Mouse (Mus musculus): ENCODE data around the gene Fthl17c.
"Not testable (repeated sequence)": the region's sequence is repeated elsewhere in the genome, so short reads cannot be mapped to it uniquely, and the experiment has no call there.

The Fthl17c gene

DNA sequence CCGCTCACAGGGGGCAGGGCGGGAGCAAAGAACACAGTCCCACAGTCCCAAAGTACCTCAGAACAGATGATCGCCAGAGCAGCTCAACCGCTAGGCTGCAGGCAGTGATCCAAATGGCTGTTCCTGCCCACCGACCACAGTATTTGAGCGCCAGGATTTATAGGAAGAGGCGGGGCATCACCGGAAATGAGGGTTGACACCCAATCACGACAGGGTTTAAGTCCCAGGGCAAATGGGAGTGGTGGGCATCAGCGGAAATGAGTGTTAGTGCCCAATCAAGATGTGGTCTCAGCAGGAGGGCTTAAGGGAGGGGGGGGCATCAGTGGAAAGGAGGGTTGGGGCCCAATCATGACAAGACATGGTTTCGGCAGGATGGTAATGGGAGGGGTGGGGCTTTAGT is at the start of gene Fthl17c:
TSS of gene Fthl17c (minus strand) at position 101 of the 400 bp plus-strand sequence.
- not testable (repeated sequence) for DNase-seq

DNA sequence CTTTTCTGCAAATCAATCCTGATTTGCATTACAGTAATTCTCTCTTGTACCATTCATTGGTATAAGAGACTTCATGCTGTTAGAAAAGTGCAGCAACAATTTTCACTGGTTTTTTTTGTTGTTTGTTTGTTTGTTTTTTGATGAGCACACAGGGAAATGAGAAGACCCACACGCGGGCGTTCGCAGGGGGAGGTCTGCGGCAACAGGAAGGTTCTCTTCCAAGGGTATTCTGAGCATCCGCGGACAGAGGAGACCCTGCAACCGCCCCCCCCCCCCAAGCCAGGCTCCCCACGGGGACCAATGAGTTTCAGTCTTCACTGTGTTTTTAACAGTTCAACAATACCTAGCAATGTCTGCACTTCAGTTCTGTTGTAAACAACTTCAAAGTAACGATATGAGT is 43.1 kb upstream of the Fthl17c start:
- no peak for DNase-seq

DNA sequence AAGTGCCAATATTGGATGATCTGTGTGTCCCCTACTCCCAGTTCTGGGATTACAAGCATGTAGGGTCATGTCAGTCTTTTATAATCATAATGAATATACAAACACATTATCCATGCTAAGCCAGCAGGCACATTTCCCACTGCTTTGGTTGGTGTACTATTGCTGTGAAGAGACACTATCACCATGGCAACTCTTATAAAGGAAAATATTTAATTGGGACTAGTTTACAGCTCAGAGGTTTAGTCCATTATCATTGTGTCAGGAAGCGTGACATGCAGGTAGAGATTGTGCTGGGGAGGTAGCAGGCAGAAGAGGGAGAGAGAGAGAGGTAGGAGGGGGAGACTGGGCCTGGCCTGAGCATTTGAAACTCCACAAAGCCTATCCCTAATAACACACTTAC is 39.7 kb upstream of the Fthl17c start:
- DNase-seq: no peak

DNA sequence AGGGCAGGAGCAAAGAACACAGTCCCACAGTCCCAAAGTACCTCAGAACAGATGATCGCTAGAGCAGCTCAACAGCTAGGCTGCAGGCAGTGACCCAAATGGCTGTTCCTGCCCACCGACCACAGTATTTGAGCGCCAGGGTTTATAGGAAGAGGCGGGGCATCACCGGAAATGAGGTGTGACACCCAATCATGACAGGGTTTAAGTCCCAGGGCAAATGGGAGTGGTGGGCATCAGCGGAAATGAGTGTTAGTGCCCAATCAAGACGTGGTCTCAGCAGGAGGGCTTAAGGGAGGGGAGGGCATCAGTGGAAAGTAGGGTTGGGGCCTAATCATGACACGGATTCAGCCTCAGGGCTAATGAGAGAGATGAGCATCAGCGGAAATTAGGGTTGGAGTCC is 10.3 kb upstream of the Fthl17c start, which contains the start of gene Fthl17d:
TSS of gene Fthl17d (minus strand) at position 101 of the 400 bp plus-strand sequence.
- not testable (repeated sequence) for DNase-seq

DNA sequence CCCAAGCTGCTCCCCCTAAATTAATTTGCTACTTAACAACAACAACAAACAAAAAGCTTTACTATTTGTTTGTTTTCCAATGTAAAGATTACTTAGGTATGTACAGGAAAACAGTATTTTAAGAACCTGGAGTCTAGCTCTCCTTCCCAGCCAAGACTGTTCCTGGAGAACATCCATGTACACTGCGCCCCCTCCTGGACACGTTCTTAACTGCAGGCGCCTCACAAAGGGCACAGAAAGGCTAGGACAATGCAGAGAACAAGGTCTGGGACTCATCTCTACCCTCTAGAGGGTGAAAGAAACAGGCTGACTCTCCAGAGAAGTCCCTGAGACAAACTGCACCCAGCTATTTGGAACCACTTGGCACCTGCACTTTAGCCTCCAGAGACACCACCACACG is 11.7 kb downstream of the Fthl17c start:
- DNase-seq: not testable (repeated sequence)

DNA sequence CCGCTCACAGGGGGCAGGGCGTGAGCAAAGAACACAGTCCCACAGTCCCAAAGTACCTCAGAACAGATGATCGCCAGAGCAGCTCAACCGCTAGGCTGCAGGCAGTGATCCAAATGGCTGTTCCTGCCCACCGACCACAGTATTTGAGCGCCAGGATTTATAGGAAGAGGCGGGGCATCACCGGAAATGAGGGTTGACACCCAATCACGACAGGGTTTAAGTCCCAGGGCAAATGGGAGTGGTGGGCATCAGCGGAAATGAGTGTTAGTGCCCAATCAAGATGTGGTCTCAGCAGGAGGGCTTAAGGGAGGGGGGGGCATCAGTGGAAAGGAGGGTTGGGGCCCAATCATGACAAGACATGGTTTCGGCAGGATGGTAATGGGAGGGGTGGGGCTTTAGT is 13.5 kb downstream of the Fthl17c start, which contains the start of gene Fthl17b:
TSS of gene Fthl17b (minus strand) at position 101 of the 400 bp plus-strand sequence.
- not testable (repeated sequence) for DNase-seq

DNA sequence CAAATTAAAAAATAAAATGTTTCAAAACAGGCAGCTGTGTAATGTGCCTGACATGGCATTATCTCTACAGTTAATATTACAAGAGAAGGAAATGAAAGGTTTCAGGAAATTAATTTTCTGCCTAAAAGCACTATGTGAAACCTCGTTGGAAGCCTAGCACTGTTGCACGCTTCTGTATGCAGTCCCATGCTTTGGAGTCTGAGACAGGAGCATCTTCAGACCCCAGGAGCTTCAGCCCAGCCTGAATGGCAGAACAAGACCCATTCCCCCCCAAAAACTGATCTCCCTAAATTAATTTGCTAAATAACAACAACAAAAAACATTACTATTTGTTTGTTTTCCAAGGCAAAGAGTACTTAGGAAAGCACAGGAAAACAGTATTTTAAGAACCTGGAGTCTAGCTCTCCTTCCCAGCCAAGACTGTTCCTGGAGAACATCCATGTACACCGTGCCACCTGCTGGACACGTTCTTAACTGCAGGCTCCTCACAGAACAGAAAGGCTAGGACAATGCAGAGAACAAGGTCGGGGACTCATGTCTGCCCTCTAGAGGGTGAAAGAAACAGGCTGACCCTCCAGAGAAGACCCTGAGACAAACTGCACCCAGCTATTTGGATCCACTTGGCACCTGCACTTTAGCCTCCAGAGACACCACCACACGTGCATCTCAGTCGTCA is 28.1 kb downstream of the Fthl17c start:
- peak; percentile 72 to 82 for DNase-seq

DNA sequence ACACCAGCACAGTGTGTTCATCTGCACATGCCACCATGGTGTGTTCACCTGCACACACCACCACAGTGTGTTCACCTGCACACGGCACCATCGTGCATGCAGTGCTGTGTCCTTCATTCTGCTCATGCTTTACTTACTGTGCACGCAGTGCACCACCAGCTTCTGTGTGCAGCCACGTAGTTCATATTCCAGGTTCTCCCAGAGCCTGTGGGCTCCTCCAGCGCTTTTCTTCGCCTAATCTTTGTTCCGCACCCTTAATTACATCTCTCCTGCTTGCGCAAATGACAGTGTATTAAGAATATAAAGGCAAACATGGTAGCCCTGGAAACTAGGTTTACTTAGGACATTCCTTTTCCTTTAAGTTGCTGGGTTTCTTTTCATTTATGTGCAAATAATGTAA is 32.3 kb downstream of the Fthl17c start:
- DNase-seq: no peak

DNA sequence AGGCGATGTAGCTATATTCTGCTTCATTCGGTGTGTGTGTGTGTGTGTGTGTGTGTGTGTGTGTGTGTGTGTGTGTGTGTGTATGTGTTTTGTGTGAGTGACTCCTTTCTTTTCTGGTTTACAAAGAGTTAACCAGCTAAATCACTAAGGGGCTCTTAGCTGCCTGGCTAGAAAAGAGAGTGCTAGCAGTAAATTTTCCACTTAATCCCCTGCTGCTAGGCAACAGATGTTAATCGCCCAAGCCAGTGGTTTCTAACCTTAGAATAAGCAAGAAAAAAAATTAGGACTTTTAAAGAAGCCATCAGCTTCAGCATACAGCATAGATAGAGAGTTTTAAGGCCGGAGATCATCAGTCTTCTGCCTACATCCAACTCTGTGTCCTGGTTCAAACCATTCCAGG is 49.1 kb downstream of the Fthl17c start:
- DNase-seq: no peak
